Mouse (Mus musculus) midbrain, embryonic 13.5 days (tissue): ENCODE results near the gene Krt77. TPM values are rescaled to one million over a fixed set of nuclear protein-coding genes. Genes with fewer than 3 reads are reported as not detected.

Experiments used
- ATAC-seq: fragments of 200-750 bp; cut with Nextera tagmentation; 2 replicates; pipeline ENCODE4 v1.8.0; 2017; ENCODE audit warnings: mild to moderate bottlenecking, moderate TSS enrichment, moderate library complexity
- H3K27ac ChIP-seq: fragments of 300-500 bp; sonication (generic); 2 replicates; pipeline ENCODE4 v1.5.1; 2015; ENCODE audit warnings: inconsistent platforms, mild to moderate bottlenecking, moderate library complexity
- H3K27me3 ChIP-seq: fragments of 300-500 bp; sonication (generic); 2 replicates; pipeline ENCODE4 v1.6.1; 2015; ENCODE audit warnings: mild to moderate bottlenecking, inconsistent platforms
- H3K36me3 ChIP-seq: fragments of 300-500 bp; sonication (generic); 2 replicates; pipeline ENCODE4 v1.6.1; 2015; ENCODE audit warnings: mild to moderate bottlenecking, inconsistent platforms
- H3K4me1 ChIP-seq: fragments of 300-500 bp; sonication (generic); replicated peaks from 2 replicates; pipeline ENCODE4 v1.6.1; 2015; ENCODE audit warnings: inconsistent platforms
- H3K4me2 ChIP-seq: fragments of 300-500 bp; sonication (generic); replicated peaks from 2 replicates; pipeline ENCODE4 v1.6.1; 2015; ENCODE audit warnings: moderate library complexity, mild to moderate bottlenecking, inconsistent platforms
- H3K4me3 ChIP-seq: fragments of 300-500 bp; sonication (generic); replicated peaks from 2 replicates; pipeline ENCODE4 v1.5.1; 2015; ENCODE audit warnings: mild to moderate bottlenecking, inconsistent platforms
- H3K9ac ChIP-seq: fragments of 300-500 bp; sonication (generic); replicated peaks from 2 replicates; pipeline ENCODE4 v1.6.1; 2015; ENCODE audit warnings: mild to moderate bottlenecking, inconsistent platforms
- H3K9me3 ChIP-seq: fragments of 300-500 bp; sonication (generic); 2 replicates; pipeline ENCODE4 v1.6.1; 2016; ENCODE audit warnings: mild to moderate bottlenecking, inconsistent platforms
- WGBS: fragments of 180-500 bp; shearing (Covaris S2); methylation state at CpG from one replicate; pipeline ENCODE4 v1.1.7; 2015; 5-methylcytosine and 5-hydroxymethylcytosine counted together
- microRNA-seq: library from miRNA; unstranded; fragments of <30 nt; microRNA quantifications from one replicate; pipeline ENCODE4, GENCODE M21; 2016
- polyA plus RNA-seq: library from polyadenylated mRNA; unstranded; fragments of >200 nt; fragmentation: Nextera tagmentation; extraction: Ambion mirVana; gene quantifications from 2 replicates; pipeline ENCODE4 v1.2.1, GENCODE M21; 2015

Gene Krt77
- polyA plus RNA-seq, 1 experiment from 2014 or later, result not detected

DNA sequence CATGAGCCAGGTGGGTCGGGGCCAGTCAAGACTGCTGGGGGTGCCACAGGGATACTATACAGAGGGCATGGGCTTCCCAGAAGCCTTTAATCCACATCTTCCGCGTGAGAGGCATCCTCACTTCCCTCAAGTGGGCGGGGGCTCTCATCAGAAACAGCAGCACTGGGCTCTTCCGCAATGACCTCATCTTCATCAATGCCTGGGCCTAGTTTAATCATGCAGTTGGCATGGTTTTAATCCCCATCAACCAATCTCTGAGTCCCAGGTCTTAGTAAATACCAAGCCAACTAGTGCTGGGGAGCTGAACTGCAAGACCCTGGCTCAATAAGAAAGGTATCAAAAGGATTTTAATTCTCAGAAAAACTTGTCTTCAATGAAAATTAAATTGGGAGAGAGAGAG is 40.1 kb downstream of the Krt77 start:
- Histone ChIP-seq H3K4me3 (no peak overlapping the region), H3K36me3 (no peaks in the 10 kb centered on the region), H3K27me3 (no peaks in the 10 kb centered on the region), H3K4me2 (no peak overlapping the region), H3K27ac (no peak overlapping the region), H3K9me3 (no peaks in the 10 kb centered on the region), H3K9ac (no peak overlapping the region), H3K4me1 (no peaks in the 10 kb centered on the region)
- WGBS, result 62% methylated on average over 5 of the region's 5 CpGs
- no peak for ATAC-seq

DNA sequence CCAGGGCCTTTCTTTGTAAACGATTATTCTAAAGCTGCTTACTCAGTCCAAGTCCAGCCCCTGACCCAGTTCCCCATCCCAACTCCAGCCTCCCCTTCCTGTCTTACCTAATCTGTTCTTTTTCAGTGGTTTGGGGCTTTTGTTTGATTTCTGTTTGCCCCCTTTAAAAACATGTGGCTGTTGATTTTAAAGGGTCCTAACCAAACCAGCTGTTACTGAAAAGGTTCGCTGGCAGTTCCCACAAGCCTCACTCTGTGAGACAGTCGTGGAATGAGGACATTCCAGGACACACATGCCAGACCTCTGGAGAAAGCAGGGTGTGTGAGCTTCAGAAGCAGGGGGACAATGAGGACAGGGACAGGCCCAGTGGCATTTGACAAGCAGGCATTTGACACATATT is 47.7 kb downstream of the Krt77 start:
- WGBS, result 38% methylated on average over 3 of the region's 3 CpGs
- no peak for ATAC-seq
- H3K27ac ChIP-seq, result no peak overlapping the region
- no peaks in the 10 kb centered on the region for H3K36me3 ChIP-seq
- no peak overlapping the region for H3K4me3 ChIP-seq
- no peak overlapping the region for H3K4me2 ChIP-seq
- H3K9ac ChIP-seq, result no peak overlapping the region
- H3K27me3 ChIP-seq, result no peaks in the 10 kb centered on the region
- no peaks in the 10 kb centered on the region for H3K4me1 ChIP-seq
- no peaks in the 10 kb centered on the region for H3K9me3 ChIP-seq

DNA sequence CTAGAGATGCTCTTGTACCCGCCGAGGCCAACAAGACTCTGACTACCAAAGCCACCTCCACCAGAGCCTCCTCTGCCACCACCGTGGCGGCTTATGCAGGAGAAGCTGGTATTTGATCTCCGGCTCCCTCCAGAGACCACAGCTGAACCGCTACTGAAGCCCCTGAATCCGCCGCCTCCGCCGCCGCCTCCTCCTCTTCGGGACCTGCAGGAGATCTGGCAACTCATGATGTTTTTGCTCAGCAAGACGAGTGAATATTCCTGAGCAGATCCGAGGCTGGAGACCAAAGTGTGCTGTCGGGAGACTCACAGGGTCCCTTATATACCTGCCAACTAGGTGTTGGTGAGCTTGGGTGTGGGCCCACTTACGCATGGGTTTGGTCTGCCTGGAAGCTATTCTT is 51.6 kb downstream of the Krt77 start, which contains the start of gene Krt2:
Krt2 (minus strand) TSS at position 295 of the 400 bp plus-strand sequence.
- 88% methylated on average over 16 of the region's 16 CpGs for WGBS
- no peak within 1 kb of the TSS for H3K4me3 ChIP-seq

More for the DNA sequence above, 51.6 kb downstream of the Krt77 start, which contains the start of gene Krt2:
- Histone ChIP-seq H3K9ac (no peak within 1 kb of the TSS), H3K27me3 (no peaks in the 10 kb centered on the region; the same call in 1 of the 2 replicates), H3K4me2 (no peak within 1 kb of the TSS), H3K36me3 (no peaks in the 10 kb centered on the region), H3K27ac (no peak within 1 kb of the TSS), H3K4me1 (no peaks in the 10 kb centered on the region), H3K9me3 (no peaks in the 10 kb centered on the region)
- no peak for ATAC-seq

Small RNAs within 50 kb of the gene (microRNA-seq; reads per million reads assigned to microRNA genes)
- not detected for gene Gm44356

Other genes starting within 250 kb of the Krt77 start
- gene Gm5414, start 241.5 kb downstream of the Krt77 start, polyA plus RNA-seq, result not detected in 2 replicates
- gene Gm5478, start 222.3 kb downstream of the Krt77 start, polyA plus RNA-seq, result not detected in 2 replicates
- not detected in 2 replicates for gene Krt6b, start 189.4 kb downstream of the Krt77 start, polyA plus RNA-seq
- gene Krt6a, start 175.4 kb downstream of the Krt77 start, polyA plus RNA-seq, result not detected in 2 replicates
- 0.19 and 0.26 TPM in 2 replicates for gene Krt5, start 156.8 kb downstream of the Krt77 start, polyA plus RNA-seq
- not detected in 2 replicates for gene Krt71, start 126.6 kb downstream of the Krt77 start, polyA plus RNA-seq
- gene Krt72, start 83.2 kb downstream of the Krt77 start, polyA plus RNA-seq, result not detected in 2 replicates
- gene Krt73, start 67.4 kb downstream of the Krt77 start, polyA plus RNA-seq, result 0.50 and 1.0 TPM in 2 replicates
- gene Krt2, start 51.5 kb downstream of the Krt77 start, polyA plus RNA-seq, result not detected in 2 replicates
- gene Krt1, start 18.9 kb downstream of the Krt77 start, polyA plus RNA-seq, result 4.2 and 4.7 TPM in 2 replicates
- not detected in 2 replicates for gene Krt76, start 23.2 kb upstream of the Krt77 start, polyA plus RNA-seq
- gene Krt4, start 55.0 kb upstream of the Krt77 start, polyA plus RNA-seq, result 0.26 TPM in 1 of 2 replicates, not detected in the other
- gene Krt79, start 70.6 kb upstream of the Krt77 start, polyA plus RNA-seq, result 0.15 TPM in 1 of 2 replicates, not detected in the other
- gene Krt78, start 84.6 kb upstream of the Krt77 start, polyA plus RNA-seq, result not detected in 2 replicates
- 1.1 and 1.6 TPM in 2 replicates for gene Krt8, start 134.8 kb upstream of the Krt77 start, polyA plus RNA-seq
- gene Krt18, start 158.5 kb upstream of the Krt77 start, polyA plus RNA-seq, result 1.2 and 2.5 TPM in 2 replicates
- 89.9 and 91.2 TPM in 2 replicates for gene Eif4b, start 204.1 kb upstream of the Krt77 start, polyA plus RNA-seq
- 6.1 and 6.9 TPM in 2 replicates for gene Tns2, start 230.7 kb upstream of the Krt77 start, polyA plus RNA-seq